Mouse (Mus musculus) splenic B cell, adult 2 months (primary cell): ENCODE measurements around the gene Efcab5.

Source experiments
- DNase-seq: peaks from one replicate; pipeline ENCODE4 v3.0.0-alpha.2; 2011; ENCODE audit warnings: low read depth, low spot score
- H3K27me3 ChIP-seq: 2 replicates; pipeline ENCODE4 v1.6.1; 2012; ENCODE audit warnings: mild to moderate bottlenecking, low read length, moderate library complexity, mixed read lengths; ENCODE audit not compliant: control insufficient read depth, poor library complexity, insufficient read depth, severe bottlenecking
- H3K36me3 ChIP-seq: 2 replicates; pipeline ENCODE4 v1.6.1; 2012; ENCODE audit warnings: mild to moderate bottlenecking, low read length, moderate library complexity, mixed read lengths; ENCODE audit not compliant: control insufficient read depth, poor library complexity, insufficient read depth, severe bottlenecking

Efcab5 gene

DNA sequence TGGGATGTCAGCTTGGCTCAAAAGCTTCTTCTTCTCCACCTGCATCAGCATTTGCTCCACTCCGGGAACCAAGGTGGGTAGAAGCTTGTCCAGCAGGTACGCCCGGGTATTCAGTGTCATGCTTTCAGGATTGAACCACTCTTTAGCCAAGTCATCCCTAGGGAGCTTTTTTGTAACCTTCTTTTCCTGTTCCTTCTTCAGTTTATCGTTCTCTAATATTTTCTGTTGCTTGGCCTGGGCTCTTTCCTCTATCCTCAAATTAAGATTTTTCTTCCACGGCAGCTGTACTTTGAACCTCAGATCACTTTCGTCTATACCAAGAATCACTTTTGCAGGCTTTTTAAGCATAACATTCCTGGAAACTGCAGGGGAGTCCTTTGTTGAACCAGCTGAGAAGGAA, at the start of gene Efcab5:
TSS of gene Efcab5 (minus strand) at position 101 of the 400 bp plus-strand sequence.
- DNase-seq: no peak
- H3K27me3 ChIP-seq: no peaks in the 10 kb centered on the region
- H3K36me3 ChIP-seq: no peaks in the 10 kb centered on the region

DNA sequence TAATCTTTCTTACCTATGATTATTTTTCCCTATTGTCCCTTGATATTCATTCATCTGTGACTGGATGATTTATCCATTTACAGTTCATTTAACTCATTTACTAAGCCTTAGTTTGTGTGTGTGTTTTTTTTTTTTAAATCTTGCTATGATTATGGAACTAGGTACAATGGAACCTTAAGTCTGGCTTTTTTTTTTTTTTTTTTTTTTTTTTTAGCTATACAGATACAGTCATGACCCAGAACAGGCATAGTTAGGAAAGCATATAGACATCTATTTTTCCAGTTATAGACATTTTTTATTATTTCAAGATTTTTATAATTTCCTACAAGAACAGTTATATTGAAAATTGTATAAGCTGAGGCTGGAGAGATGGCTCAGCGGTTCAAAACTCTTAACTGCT, 46.5 kb upstream of the Efcab5 start:
- H3K27me3 ChIP-seq: no peaks in the 10 kb centered on the region
- DNase-seq: no peak
- H3K36me3 ChIP-seq: no peaks in the 10 kb centered on the region

DNA sequence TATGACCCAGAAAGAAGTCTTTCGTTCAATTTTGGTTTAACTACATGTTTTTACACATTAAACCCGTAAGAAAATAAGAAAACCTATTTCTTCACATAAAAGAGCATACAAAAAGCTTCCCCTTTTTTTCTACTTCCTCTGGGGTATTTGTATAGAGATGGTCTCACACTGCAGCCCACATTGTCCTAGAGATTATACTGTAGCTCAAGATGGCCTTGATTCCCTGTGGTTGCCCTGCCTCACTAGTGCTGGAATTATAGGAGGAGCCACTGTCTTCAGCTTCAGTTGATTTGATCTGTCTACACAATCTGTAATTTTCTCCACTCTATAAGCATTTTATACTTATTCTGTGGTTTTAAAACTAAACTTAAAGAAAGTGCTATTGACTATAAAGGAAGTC, 42.7 kb upstream of the Efcab5 start:
- Histone ChIP-seq H3K27me3 (no peaks in the 10 kb centered on the region), H3K36me3 (no peaks in the 10 kb centered on the region)
- no peak for DNase-seq

DNA sequence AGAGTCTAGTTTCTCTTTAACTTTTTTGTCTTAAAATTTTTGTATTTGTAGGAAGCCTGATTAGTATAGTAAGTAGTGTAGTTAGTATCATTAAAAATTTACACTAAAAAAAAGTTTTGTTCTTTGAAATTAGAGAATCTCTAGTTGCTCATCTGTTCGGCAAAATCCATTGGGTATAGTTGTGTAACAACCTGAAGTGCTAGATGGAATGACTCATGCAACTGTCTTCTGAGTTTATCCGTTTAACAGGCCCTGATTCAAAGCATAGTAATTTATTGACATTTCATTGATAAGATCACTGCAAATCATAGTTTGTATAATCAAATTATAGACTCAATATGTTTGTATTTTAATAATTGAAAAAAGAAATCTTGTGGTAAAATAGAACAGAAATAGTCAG, 42.0 kb upstream of the Efcab5 start:
- no peaks in the 10 kb centered on the region for H3K36me3 ChIP-seq
- DNase-seq: no peak
- H3K27me3 ChIP-seq: no peaks in the 10 kb centered on the region

DNA sequence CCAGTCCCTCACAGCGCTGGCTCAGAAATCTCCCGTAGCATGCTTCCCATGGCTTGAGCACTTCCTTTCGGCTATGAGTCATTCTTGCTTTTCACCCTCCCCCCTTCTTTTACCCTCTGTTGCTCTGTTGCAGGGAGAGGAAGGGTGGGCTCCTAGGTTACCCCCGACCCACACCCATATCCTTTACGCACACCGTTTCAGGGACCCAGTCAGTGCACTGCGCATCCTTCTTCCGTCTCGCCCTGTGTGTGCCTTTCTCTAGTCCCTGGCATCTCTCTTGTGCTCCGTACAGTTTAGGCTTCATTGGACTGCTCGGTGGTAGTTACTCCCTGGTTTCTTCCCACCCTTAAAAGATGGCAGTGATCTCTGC, 28.0 kb upstream of the Efcab5 start:
- DNase-seq: no peak
- no peaks in the 10 kb centered on the region for H3K36me3 ChIP-seq
- no peaks in the 10 kb centered on the region for H3K27me3 ChIP-seq

DNA sequence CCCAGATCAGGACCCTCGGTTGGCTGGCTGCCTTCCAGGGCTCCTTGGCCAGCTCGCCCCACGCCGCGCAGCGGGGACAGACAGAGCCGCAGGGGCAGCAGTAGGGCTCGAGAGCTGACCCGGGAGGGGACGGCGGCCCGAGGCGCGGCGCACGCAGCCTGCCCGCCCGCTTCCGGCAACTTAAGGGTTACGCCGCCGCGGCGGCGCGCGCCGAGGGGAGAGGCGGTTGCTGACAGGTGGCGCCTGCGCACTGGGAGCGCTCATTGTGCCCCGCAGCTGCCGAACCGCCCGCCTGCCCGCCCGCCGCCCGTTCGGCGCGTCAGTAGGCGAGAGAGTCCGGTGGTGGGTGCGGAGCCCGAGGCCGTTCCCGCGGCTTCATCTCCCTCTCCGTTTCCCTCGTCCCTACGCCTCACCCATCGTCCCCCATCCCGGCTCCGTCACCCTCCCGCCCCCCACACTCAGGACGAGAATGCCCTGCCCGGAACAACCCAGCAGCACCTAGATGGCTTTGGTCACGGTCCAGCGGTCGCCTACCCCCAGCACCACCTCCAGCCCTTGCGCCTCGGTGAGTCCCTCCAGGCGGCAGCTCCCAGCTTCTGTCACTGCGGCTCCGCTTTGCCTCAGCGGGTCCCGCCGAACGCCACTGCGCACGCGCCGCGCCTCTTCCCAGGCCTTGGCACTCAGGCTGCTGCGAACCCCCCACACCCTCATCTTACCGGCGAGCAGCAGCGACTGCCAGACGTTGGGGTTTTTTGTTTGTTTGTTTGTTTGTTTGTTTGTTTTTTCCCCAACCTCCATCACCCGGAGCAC, 27.4 kb upstream of the Efcab5 start, which contains the start of gene Ssh2:
TSS of gene Ssh2 (plus strand) at position 337 of the 810 bp plus-strand sequence.
- H3K36me3 ChIP-seq: no peaks in the 10 kb centered on the region
- peak; percentile 91 for DNase-seq
- H3K27me3 ChIP-seq: no peaks in the 10 kb centered on the region

DNA sequence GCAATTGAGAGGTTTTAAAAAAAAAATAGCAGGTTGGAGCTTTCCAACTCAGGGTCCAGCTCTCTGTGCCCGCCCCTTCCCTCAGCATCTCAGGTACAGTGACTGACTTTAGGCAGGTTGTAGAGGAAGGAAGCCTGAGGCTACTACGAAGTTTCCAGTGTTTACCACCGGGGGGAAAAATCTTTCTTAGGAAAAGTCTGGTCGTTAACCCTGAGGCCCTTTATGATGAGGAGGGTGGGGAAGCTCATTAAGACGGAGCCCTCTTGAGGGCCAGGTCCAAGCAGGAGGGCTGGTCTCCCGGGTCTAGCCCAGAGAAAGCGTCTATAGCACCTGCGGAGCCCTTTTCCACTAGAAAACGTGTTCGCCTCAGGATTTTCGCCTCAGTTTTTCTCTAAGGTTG, 26.7 kb upstream of the Efcab5 start:
- H3K27me3 ChIP-seq: no peaks in the 10 kb centered on the region

DNA sequence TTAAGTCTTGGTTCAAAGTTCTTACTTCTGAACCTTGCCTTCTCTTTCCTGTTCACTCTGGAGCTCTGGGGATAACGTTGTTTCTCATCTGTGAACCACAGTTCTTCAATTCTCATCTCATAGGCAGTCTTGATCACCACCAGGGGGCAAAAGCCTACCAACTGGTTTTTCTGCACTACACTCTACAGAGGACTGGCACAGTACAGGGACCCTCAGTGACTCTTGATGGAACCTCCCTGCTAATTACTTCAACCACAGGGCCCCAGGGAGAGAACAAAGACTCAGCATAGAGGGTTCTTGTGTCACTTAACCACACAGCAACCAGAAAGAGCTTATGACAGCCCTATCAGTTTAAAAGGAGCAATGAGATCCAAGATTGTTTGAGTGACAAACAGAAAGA, 26.0 kb upstream of the Efcab5 start:
- no peaks in the 10 kb centered on the region for H3K27me3 ChIP-seq
- H3K36me3 ChIP-seq: no peaks in the 10 kb centered on the region
- DNase-seq: peak; percentile 87

More for the DNA sequence above, 26.7 kb upstream of the Efcab5 start:
- H3K36me3 ChIP-seq: no peaks in the 10 kb centered on the region
- DNase-seq: peak; percentile 30

DNA sequence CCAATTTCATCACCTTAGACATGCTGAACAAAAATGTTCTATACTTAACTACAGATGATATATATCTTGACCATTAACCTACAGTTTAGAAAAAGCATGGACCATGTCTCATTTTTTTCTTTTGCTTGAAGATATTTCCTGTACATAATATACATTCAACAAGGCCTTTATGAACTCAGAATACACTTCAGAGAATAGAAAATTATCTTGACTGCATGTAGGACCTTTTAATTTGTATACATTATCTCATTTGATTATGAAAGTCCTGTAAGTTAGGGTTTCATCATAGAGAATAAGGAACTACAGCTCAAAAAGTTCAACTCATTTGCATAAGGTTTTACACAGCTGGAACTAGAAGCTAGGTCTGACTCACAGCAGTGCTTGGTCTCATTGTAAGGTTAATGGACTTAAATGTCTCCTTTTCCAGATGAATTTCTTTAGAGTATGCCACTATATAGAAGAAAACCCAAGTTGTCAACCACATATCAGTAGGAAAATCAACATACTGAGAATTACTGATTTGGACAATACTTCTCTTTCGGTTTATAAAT, 25.4 kb upstream of the Efcab5 start:
- DNase-seq: peak; percentile 76
- no peaks in the 10 kb centered on the region for H3K27me3 ChIP-seq
- no peaks in the 10 kb centered on the region for H3K36me3 ChIP-seq

DNA sequence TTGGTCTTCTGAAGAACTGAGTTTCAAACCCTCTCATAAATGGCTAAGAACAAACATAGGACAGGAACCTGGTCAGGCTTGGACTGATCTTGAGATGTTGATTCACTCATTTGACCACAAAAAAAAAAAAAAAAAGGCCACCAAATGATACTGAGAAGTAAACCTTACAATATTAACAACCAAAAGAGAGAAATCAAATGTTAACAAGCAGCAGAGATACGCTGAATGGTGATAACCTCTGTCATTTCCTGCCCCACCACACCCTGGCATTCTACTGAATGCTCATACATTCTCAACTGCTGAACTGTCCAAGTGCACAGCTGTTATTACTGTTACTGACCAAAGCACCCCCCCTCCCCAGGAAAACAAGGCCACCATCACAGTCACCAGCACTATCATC, 11.9 kb upstream of the Efcab5 start:
- no peak for DNase-seq
- Histone ChIP-seq H3K27me3 (no peaks in the 10 kb centered on the region), H3K36me3 (no peaks in the 10 kb centered on the region)

DNA sequence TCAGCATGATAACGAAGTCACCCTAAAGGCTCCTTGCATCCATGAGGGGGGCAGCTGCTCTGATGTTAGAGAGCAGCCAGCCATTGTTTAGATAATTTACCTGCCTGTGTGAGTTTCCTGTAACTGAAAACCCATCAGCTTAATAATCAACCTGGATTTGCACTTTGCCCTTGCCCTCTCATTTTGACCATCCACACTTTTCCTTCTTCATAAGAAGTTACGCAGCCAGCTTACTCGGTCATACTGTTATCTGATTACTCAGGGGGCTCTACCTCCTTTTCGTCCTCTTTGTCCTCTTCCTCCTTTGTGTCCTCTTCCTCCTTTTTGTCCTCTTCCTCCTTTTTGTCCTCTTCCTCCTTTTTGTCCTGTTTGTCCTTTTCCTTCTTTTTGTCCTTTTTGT, 10.9 kb upstream of the Efcab5 start:
- no peak for DNase-seq
- Histone ChIP-seq H3K27me3 (no peaks in the 10 kb centered on the region), H3K36me3 (no peaks in the 10 kb centered on the region)

DNA sequence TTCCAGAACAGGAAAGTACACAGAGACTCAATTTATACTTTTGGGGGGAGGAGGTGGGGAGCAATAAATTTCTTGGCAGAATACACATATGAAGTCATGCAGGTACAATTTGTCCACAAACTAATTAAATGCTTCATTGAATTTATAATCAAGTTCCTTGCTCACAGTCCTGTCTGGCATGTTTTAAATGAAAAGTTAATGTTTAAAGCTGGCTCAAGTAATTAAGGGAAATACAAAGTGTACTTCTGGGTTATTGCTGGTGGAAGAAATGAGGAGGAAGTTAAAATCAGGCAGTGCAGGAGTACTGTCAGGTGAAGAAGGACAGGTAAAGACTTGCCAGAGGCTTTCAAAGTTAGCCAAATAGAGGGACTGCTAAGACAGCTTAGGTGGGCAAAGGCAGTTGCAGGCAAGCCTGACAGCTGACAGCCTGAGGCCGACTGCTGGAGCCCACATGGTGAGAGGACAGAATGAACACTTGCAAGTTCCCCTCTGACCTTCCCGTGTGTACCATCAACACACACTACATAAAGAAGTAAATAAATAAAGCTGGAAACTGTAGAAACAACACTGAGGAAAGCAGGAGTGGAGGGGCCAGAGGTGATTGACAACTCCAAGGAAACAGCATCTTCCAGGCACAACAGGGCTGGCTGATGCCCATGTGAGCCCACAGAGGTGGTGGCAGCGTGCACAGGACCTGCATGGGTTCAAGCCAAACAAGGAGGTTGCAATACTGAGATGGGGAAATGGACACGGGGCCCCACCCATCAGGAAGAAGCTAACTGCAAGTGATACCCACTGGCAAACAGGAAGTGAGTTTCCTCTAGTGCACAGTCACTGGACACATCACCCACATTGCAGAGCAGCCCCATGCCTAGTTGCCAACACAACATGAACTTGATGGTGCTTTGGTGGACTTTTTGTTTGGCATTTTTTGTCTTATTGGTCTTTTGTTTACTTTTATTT, 7.7 kb upstream of the Efcab5 start:
- Histone ChIP-seq H3K27me3 (no peaks in the 10 kb centered on the region), H3K36me3 (no peaks in the 10 kb centered on the region)
- peak; percentile 58 for DNase-seq

DNA sequence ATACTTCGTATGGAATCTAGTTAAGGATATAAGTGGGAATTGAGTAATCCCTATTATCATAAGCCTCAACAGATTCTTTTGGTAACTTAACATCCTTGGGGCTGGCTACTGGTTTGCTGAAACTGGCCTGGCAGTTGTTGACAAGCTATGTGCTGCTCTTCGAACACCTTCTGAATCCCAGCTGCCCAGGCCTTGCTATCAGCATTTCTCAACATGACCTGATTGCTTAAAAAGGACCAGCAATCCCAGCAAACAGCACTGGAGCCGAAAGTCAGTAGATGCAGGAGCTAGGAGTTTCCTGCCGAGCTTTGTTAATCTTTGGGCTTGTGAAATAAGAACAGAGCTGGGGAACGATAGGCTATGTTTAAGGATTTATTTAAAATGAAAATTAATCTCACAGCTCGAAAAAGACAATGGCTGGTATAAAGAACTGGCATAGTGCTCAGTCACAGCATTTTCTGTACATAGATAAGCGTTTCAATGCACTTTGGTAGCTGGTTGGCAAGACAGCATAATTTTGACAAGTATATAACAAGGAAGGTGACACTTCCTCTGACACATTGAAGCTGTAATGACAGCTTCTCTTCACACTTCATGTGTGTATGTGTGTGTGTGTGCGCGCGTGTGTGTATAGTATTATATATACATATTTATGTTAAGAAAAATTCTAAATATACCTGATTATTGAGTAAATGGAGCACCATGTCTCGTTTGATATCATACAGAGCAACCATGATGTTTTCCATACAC, 6.8 kb upstream of the Efcab5 start:
- H3K27me3 ChIP-seq: no peaks in the 10 kb centered on the region
- H3K36me3 ChIP-seq: no peaks in the 10 kb centered on the region
- no peak for DNase-seq

DNA sequence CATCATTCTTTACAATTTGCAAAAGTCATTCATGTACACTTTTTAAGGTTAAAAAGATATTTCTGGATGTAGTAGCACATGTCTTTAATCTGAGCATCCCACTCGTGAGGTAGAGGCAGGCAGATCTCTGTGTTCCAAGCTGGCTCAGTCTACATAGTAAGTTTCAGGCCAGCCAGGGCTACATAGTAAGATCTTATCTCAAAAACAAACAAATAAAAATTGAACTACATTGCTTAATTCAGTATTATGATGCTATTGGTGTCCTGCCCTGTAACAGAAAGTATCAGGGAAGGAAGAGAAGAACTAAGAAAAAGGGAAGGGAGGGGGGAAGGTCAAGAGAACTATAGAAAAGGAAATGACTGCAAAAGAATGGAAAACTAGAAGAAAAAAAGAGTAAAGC, 6.0 kb upstream of the Efcab5 start:
- H3K36me3 ChIP-seq: no peaks in the 10 kb centered on the region
- no peaks in the 10 kb centered on the region for H3K27me3 ChIP-seq
- DNase-seq: no peak
